Mouse (Mus musculus) intestine, embryonic 15.5 days (tissue): ENCODE results near the gene Gm5930. TPM values are rescaled to one million over a fixed set of nuclear protein-coding genes. Genes with fewer than 3 reads are reported as not detected.
"Not testable (repeated sequence)": the region's sequence is repeated elsewhere in the genome, so short reads cannot be mapped to it uniquely, and the experiment has no call there.

Experiments
- ATAC-seq: fragments of 200-750 bp; cut with Nextera tagmentation; 2 replicates; pipeline ENCODE4 v1.8.0; 2017; ENCODE audit warnings: moderate TSS enrichment, moderate library complexity
- H3K27ac ChIP-seq: fragments of 300-500 bp; sonication (generic); 2 replicates; pipeline ENCODE4 v1.5.1; 2015; ENCODE audit warnings: mild to moderate bottlenecking, inconsistent platforms
- H3K27me3 ChIP-seq: fragments of 300-500 bp; sonication (generic); replicated peaks from 2 replicates; pipeline ENCODE4 v1.6.1; 2015; ENCODE audit warnings: inconsistent platforms
- H3K36me3 ChIP-seq: fragments of 300-500 bp; sonication (generic); 2 replicates; pipeline ENCODE4 v1.6.1; 2015; ENCODE audit warnings: inconsistent platforms
- H3K4me1 ChIP-seq: fragments of 300-500 bp; sonication (generic); replicated peaks from 2 replicates; pipeline ENCODE4 v1.6.1; 2015; ENCODE audit warnings: inconsistent platforms
- H3K4me2 ChIP-seq: fragments of 300-500 bp; sonication (generic); replicated peaks from 2 replicates; pipeline ENCODE4 v1.6.1; 2015; ENCODE audit warnings: mild to moderate bottlenecking, inconsistent platforms
- H3K4me3 ChIP-seq: fragments of 300-500 bp; sonication (generic); replicated peaks from 2 replicates; pipeline ENCODE4 v1.5.1; 2015; ENCODE audit warnings: inconsistent platforms
- H3K9ac ChIP-seq: fragments of 300-500 bp; sonication (generic); 2 replicates; pipeline ENCODE4 v1.6.1; 2015; ENCODE audit warnings: inconsistent platforms
- H3K9me3 ChIP-seq: fragments of 300-500 bp; sonication (generic); 2 replicates; pipeline ENCODE4 v1.6.1; 2016; ENCODE audit warnings: inconsistent platforms
- WGBS: fragments of 180-500 bp; shearing (Covaris S2); methylation state at CpG from one replicate; pipeline ENCODE4 v1.1.7; 2015; 5-methylcytosine and 5-hydroxymethylcytosine counted together
- polyA plus RNA-seq: library from polyadenylated mRNA; unstranded; fragments of >200 nt; fragmentation: Nextera tagmentation; extraction: Ambion mirVana; gene quantifications from 2 replicates; pipeline ENCODE4 v1.2.1, GENCODE M21; 2015

Gene Gm5930
- polyA plus RNA-seq, result not detected in 2 replicates

- ATAC-seq, H3K4me2 ChIP-seq, H3K9me3 ChIP-seq, H3K4me3 ChIP-seq, H3K36me3 ChIP-seq, H3K27me3 ChIP-seq, H3K9ac ChIP-seq, H3K4me1 ChIP-seq, H3K27ac ChIP-seq: not testable (repeated sequence)
- no CpG with 5 or more reads among the region's 2 CpGs for WGBS
These were observed at the start of gene Gm5930 for GRCm38 (mm10) chr14:44338484-44338883. TSS of gene Gm5930 (minus strand) at chr14:44338584.

DNA sequence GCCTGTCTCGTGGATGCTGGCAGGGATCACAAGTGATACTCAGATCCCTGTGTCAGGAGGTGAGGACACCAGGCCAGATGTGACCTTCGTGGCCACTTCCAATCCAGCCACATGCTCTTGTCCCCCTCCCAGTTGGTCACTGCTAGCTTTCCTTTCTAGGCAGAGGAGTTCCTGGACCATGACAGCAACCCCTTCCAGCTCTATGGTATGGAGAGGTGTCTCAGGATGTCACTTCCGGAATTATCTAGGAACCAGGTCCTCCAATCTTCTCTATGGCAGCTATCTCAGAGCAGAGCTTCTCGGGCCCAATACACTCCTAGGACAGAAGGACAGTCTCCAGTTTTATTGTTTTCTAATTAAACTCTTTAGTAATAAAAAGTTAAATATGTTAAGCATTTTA lies 45.8 kb upstream of the Gm5930 start:
- H3K36me3 ChIP-seq, H3K4me2 ChIP-seq, H3K9ac ChIP-seq, H3K9me3 ChIP-seq, H3K27me3 ChIP-seq, H3K4me3 ChIP-seq, H3K27ac ChIP-seq, H3K4me1 ChIP-seq, ATAC-seq: not testable (repeated sequence)
- WGBS, result 64% methylated on average over 4 of the region's 4 CpGs

- H3K4me3 ChIP-seq, H3K36me3 ChIP-seq, H3K27ac ChIP-seq, H3K9ac ChIP-seq, H3K4me1 ChIP-seq, H3K9me3 ChIP-seq, ATAC-seq, H3K4me2 ChIP-seq, H3K27me3 ChIP-seq: not testable (repeated sequence)
- 85% methylated on average over 4 of the region's 4 CpGs for WGBS
These were observed 26.7 kb upstream of the Gm5930 start, which contains the start of gene Gm8229 for GRCm38 (mm10) chr14:44365057-44365456. TSS of gene Gm8229 (plus strand) at chr14:44365357.

DNA sequence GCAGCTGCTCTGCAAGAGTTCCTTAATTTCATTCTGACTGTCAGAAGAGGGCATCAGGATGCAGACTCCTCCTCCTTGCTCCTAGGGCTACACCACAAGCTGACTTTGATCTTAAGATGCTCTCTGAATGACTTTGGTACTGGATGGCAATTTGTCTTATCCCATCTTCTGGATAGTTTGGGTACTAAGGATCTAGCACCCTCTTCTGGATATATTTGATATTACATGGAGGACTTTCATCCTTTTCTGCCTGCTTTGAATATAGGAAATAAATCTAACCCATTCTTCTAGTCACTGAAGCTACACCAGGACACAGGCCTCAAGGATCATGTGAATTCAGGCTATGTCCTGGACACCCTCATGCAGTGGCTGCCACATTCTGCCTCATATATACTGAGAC lies 23.9 kb upstream of the Gm5930 start:
- not testable (repeated sequence) for H3K4me3 ChIP-seq, H3K4me2 ChIP-seq, H3K27ac ChIP-seq, H3K36me3 ChIP-seq, H3K4me1 ChIP-seq, H3K27me3 ChIP-seq, H3K9me3 ChIP-seq, H3K9ac ChIP-seq, ATAC-seq

- WGBS, result 28% methylated on average over 2 of the region's 2 CpGs
- not testable (repeated sequence) for H3K9me3 ChIP-seq, ATAC-seq
These were observed 23.0 kb upstream of the Gm5930 start for GRCm38 (mm10) chr14:44361416-44361815.

GRCm38 (mm10) chr14:44312049-44312448 lies 26.3 kb downstream of the Gm5930 start:
- not testable (repeated sequence) for H3K36me3 ChIP-seq, H3K27me3 ChIP-seq, H3K9me3 ChIP-seq, ATAC-seq, H3K27ac ChIP-seq, H3K4me2 ChIP-seq, H3K4me1 ChIP-seq, H3K9ac ChIP-seq, H3K4me3 ChIP-seq
- WGBS, result 87% methylated on average over 4 of the region's 4 CpGs

More at GRCm38 (mm10) chr14:44361416-44361815, 23.0 kb upstream of the Gm5930 start:
- H3K4me1 ChIP-seq, H3K27ac ChIP-seq, H3K9ac ChIP-seq, H3K36me3 ChIP-seq, H3K27me3 ChIP-seq, H3K4me3 ChIP-seq, H3K4me2 ChIP-seq: not testable (repeated sequence)

- not testable (repeated sequence) for H3K4me3 ChIP-seq, H3K9ac ChIP-seq, H3K36me3 ChIP-seq, H3K9me3 ChIP-seq, H3K27ac ChIP-seq, H3K27me3 ChIP-seq, ATAC-seq, H3K4me2 ChIP-seq, H3K4me1 ChIP-seq
- WGBS, result 78% methylated on average over 2 of the region's 2 CpGs
These were observed 53.1 kb downstream of the Gm5930 start, which contains the start of gene Gm8220 for GRCm38 (mm10) chr14:44285280-44285679. TSS of gene Gm8220 (plus strand) at chr14:44285580.

Other genes starting within 250 kb of the Gm5930 start
- 0.33 and 0.89 TPM in 2 replicates for gene Ear2, start 235.9 kb downstream of the Gm5930 start, polyA plus RNA-seq
- gene Gm3327, start 214.7 kb downstream of the Gm5930 start, polyA plus RNA-seq, result not detected in 2 replicates
- not detected in 2 replicates for gene Gm8212, start 140.9 kb downstream of the Gm5930 start, polyA plus RNA-seq
- not detected in 2 replicates for gene 4930503E14Rik, start 125.3 kb downstream of the Gm5930 start, polyA plus RNA-seq
- gene Gm8220, start 53.0 kb downstream of the Gm5930 start, polyA plus RNA-seq, result not detected in 2 replicates
- gene Gm8229, start 26.8 kb upstream of the Gm5930 start, polyA plus RNA-seq, result not detected in 2 replicates
- not detected in 2 replicates for gene Gm3371, start 72.1 kb upstream of the Gm5930 start, polyA plus RNA-seq
- not detected in 2 replicates for gene Gm8232, start 95.1 kb upstream of the Gm5930 start, polyA plus RNA-seq
- not detected in 2 replicates for gene BC061237, start 153.9 kb upstream of the Gm5930 start, polyA plus RNA-seq
- not detected in 2 replicates for gene Gm17093, start 179.7 kb upstream of the Gm5930 start, polyA plus RNA-seq
- gene Gm8247, start 244.6 kb upstream of the Gm5930 start, polyA plus RNA-seq, result not detected in 2 replicates